Mouse (Mus musculus): ENCODE data around the gene Fam207a.

DNA sequence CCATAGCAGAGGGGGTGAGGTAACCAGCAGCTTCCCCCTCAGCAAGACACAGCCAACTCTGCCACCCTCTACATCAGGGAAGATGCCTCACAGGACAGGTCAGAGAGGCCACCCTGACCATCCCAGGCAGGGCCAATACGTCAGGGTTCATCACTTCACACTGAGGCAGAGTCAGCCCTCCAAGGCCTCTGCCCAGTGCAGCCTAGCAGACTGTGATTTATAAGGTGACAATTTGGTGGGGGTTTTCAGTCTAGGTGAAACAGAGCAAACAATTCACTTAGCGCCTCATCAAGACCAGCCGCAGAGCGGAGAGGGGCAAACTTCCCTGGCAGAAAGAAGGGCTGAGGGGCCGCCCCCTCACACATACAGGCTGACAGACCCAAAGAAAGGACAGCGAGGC lies 17.3 kb downstream of the Fam207a start:
- no peak for TF ChIP-seq POLR2A (IDR thresholded peaks at IDR 0.05; ENCODE audit: low read depth, low read length)
- TF ChIP-seq CTCF (conservative IDR thresholded peaks at IDR 0.05; ENCODE audit: insufficient read depth, insufficient read length, low read depth, low read length): no peak
